Mouse (Mus musculus): ENCODE measurements around the gene Ggct. TPM values are rescaled to one million over a fixed set of nuclear protein-coding genes. Genes with fewer than 3 reads are reported as not detected.

Ggct gene
- polyA plus RNA-seq, 1 experiment = 4.2 TPM

DNA sequence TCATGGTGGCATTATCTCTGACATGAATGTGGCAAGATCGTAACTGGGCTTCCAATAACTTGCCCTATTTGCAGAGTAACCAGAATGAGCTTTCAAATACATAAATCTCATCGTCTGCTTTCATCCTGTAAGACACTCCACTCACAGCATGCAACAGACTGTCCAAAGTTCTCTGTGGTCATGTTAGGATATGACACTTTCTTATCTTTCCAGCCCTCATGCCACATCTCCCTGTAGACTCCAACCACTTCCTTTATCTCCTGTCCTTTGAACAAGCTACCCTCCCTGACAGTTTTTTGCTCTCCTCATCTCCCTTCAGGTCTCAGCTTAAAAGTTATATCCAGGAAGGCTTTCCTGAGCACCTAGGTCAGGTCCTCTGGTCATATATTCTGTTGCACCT is 1.6 kb downstream of the Ggct start:
- Histone ChIP-seq H3K4me2 (ENCODE audit: low read depth) (no peak overlapping the region), H3K27me3 (ENCODE audit: control insufficient read depth, insufficient read depth, insufficient read length) (no peaks in the 10 kb centered on the region), H3K79me2 (ENCODE audit: control insufficient read depth, insufficient read depth) (no peaks in the 10 kb centered on the region), H3ac (ENCODE audit: control insufficient read depth, insufficient read length) (no peak overlapping the region), H3K4me3 (no peak overlapping the region), H3K36me3 (ENCODE audit: control insufficient read depth, insufficient read depth) (no peaks in the 10 kb centered on the region)
- TF ChIP-seq MYOD1 (IDR thresholded peaks at IDR 0.05; ENCODE audit: control insufficient read depth in 1 of 3, insufficient read length in 2 of 3, low read depth in 2 of 3) = no peak
- TF ChIP-seq MAX (IDR thresholded peaks at IDR 0.05; ENCODE audit: low read depth) = no peak
- no peak for TF ChIP-seq POLR2AphosphoS2 (IDR thresholded peaks at IDR 0.05; ENCODE audit: insufficient read length, low read depth)
- no peak for TF ChIP-seq REST (IDR thresholded peaks at IDR 0.05; ENCODE audit: insufficient read depth, insufficient read length)
- TF ChIP-seq SRF (IDR thresholded peaks at IDR 0.05; ENCODE audit: control insufficient read depth, insufficient read length, low read depth) = no peak
- no peak for TF ChIP-seq USF1 (IDR thresholded peaks at IDR 0.05; ENCODE audit: low read depth)
- no peak for TF ChIP-seq MYOG (IDR thresholded peaks at IDR 0.05; ENCODE audit: control insufficient read depth in 1 of 3, insufficient read depth in 1 of 3, insufficient read length in 2 of 3, low read depth in 2 of 3)
- TF ChIP-seq E2F4 (IDR thresholded peaks at IDR 0.05; ENCODE audit: insufficient read depth) = no peak
- no peak for TF ChIP-seq TCF3 (IDR thresholded peaks at IDR 0.05; ENCODE audit: insufficient read length, low read depth)
- no peak for TF ChIP-seq POLR2A (IDR thresholded peaks at IDR 0.05; ENCODE audit: insufficient read length, low read depth)

DNA sequence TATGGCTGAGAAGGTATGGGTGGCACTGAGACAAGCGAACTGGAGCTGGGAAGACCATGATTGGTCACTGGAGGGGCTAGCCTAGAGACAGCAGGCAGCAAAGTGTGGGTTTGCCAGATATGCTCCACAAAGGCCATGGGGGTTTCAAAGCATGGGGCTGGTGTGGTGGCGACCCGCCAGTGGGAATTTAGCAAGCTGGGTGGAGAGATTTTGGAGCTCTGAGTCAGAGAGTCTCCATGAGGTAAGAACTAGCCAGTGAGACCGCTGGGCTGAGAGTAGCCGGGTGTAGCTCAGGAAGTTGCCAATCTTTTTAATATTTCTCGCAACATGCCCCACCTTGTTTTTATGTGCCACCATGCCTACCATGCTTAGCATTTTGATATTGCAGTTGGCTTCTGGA is 4.6 kb downstream of the Ggct start:
- TF ChIP-seq USF1 (IDR thresholded peaks at IDR 0.05; ENCODE audit: low read depth) (no peak), MYOG (IDR thresholded peaks at IDR 0.05; ENCODE audit: control insufficient read depth in 1 of 3, insufficient read depth in 1 of 3, insufficient read length in 2 of 3, low read depth in 2 of 3) (no peak), TCF3 (IDR thresholded peaks at IDR 0.05; ENCODE audit: insufficient read length, low read depth) (no peak), SRF (IDR thresholded peaks at IDR 0.05; ENCODE audit: control insufficient read depth, insufficient read length, low read depth) (no peak), MYOD1 (IDR thresholded peaks at IDR 0.05; ENCODE audit: control insufficient read depth in 1 of 3, insufficient read length in 2 of 3, low read depth in 2 of 3) (no peak), POLR2A (IDR thresholded peaks at IDR 0.05; ENCODE audit: insufficient read length, low read depth) (no peak), POLR2AphosphoS2 (IDR thresholded peaks at IDR 0.05; ENCODE audit: insufficient read length, low read depth) (no peak), MAX (IDR thresholded peaks at IDR 0.05; ENCODE audit: low read depth) (no peak), E2F4 (IDR thresholded peaks at IDR 0.05; ENCODE audit: insufficient read depth) (no peak), CEBPB (IDR thresholded peaks at IDR 0.05; ENCODE audit: insufficient read depth, poor library complexity, severe bottlenecking) (no peak), TCF12 (IDR thresholded peaks at IDR 0.05; ENCODE audit: insufficient read depth, poor library complexity, severe bottlenecking) (no peak), REST (IDR thresholded peaks at IDR 0.05; ENCODE audit: insufficient read depth, insufficient read length) (no peak)
- H3K27me3 ChIP-seq (ENCODE audit: control insufficient read depth, insufficient read depth, insufficient read length) = no peaks in the 10 kb centered on the region

DNA sequence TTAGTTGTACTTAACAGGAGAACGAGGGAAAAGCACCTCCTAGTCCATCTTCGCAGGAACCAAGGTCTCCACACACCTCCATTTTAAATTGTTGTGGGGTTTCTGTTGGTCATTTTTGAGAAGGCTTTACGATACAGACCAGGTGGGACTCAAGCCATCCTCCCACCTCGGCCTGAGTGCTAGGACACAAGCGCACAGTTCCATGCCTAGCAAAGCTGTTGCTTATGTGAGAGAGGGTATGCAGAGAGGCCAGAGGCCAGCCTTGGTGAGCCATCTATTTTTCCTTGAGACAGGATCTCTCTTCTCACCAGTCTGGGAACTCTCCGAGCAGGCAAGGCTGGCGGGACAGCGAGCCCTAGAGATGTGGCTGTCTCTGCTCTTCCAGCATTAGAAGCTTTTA is 8.7 kb downstream of the Ggct start:
- Histone ChIP-seq H3K36me3 (ENCODE audit: control insufficient read depth, insufficient read depth) (no peaks in the 10 kb centered on the region), H3ac (ENCODE audit: control insufficient read depth, insufficient read length) (no peak overlapping the region), H3K4me3 (no peak overlapping the region), H3K79me2 (ENCODE audit: control insufficient read depth, insufficient read depth) (no peaks in the 10 kb centered on the region), H3K4me2 (ENCODE audit: low read depth) (no peak overlapping the region), H3K27me3 (ENCODE audit: control insufficient read depth, insufficient read depth, insufficient read length) (no peaks in the 10 kb centered on the region)
- TF ChIP-seq MAX (IDR thresholded peaks at IDR 0.05; ENCODE audit: low read depth) = no peak
- TF ChIP-seq MYOD1 (IDR thresholded peaks at IDR 0.05; ENCODE audit: control insufficient read depth in 1 of 3, insufficient read length in 2 of 3, low read depth in 2 of 3) = no peak
- TF ChIP-seq POLR2A (IDR thresholded peaks at IDR 0.05; ENCODE audit: insufficient read length, low read depth) = no peak
- TF ChIP-seq E2F4 (IDR thresholded peaks at IDR 0.05; ENCODE audit: insufficient read depth) = no peak
- TF ChIP-seq REST (IDR thresholded peaks at IDR 0.05; ENCODE audit: insufficient read depth, insufficient read length) = no peak
- TF ChIP-seq CEBPB (IDR thresholded peaks at IDR 0.05; ENCODE audit: insufficient read depth, poor library complexity, severe bottlenecking) = no peak
- TF ChIP-seq POLR2AphosphoS2 (IDR thresholded peaks at IDR 0.05; ENCODE audit: insufficient read length, low read depth) = no peak
- no peak for TF ChIP-seq MYOG (IDR thresholded peaks at IDR 0.05; ENCODE audit: control insufficient read depth in 1 of 3, insufficient read depth in 1 of 3, insufficient read length in 2 of 3, low read depth in 2 of 3)
- TF ChIP-seq TCF3 (IDR thresholded peaks at IDR 0.05; ENCODE audit: insufficient read length, low read depth) = no peak
- no peak for TF ChIP-seq USF1 (IDR thresholded peaks at IDR 0.05; ENCODE audit: low read depth)
- no peak for TF ChIP-seq TCF12 (IDR thresholded peaks at IDR 0.05; ENCODE audit: insufficient read depth, poor library complexity, severe bottlenecking)
- TF ChIP-seq SRF (IDR thresholded peaks at IDR 0.05; ENCODE audit: control insufficient read depth, insufficient read length, low read depth) = no peak

More for the DNA sequence above, 4.6 kb downstream of the Ggct start:
- Histone ChIP-seq H3K4me3 (no peak overlapping the region), H3ac (ENCODE audit: control insufficient read depth, insufficient read length) (no peak overlapping the region), H3K79me2 (ENCODE audit: control insufficient read depth, insufficient read depth) (no peaks in the 10 kb centered on the region), H3K4me2 (ENCODE audit: low read depth) (no peak overlapping the region), H3K36me3 (ENCODE audit: control insufficient read depth, insufficient read depth) (no peaks in the 10 kb centered on the region)

DNA sequence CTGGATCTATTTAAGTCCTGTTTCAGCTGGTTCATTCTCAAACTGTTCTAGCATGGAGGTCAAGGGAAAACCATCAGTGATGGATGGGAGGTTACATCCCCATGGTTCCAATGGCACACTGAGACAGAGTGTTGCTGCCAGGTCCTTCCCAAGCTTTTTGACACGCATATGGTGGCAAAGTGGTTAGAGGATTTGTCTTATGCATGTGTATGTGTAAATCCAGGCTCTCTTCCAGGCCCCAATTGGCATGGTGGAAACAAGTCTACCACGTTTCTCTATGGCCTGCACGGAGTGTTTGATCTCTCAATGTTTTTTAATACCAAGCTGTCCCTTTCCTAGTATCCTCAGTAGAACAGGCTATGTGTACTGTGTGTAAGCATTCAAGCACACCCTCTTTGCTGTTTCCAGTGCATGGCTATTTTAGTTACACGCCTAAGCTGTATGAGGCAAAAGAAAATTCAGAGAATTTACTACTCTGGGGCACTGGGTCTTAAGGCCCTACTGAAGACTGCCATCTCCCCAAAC is 9.2 kb downstream of the Ggct start:
- TF ChIP-seq MAX (IDR thresholded peaks at IDR 0.05; ENCODE audit: low read depth) = no peak
- no peak for TF ChIP-seq MYOD1 (IDR thresholded peaks at IDR 0.05; ENCODE audit: control insufficient read depth in 1 of 3, insufficient read length in 2 of 3, low read depth in 2 of 3)
- no peak for TF ChIP-seq TCF3 (IDR thresholded peaks at IDR 0.05; ENCODE audit: insufficient read length, low read depth)
- TF ChIP-seq REST (IDR thresholded peaks at IDR 0.05; ENCODE audit: insufficient read depth, insufficient read length) = no peak
- TF ChIP-seq TCF12 (IDR thresholded peaks at IDR 0.05; ENCODE audit: insufficient read depth, poor library complexity, severe bottlenecking) = no peak
- TF ChIP-seq CEBPB (IDR thresholded peaks at IDR 0.05; ENCODE audit: insufficient read depth, poor library complexity, severe bottlenecking) = no peak
- no peak for TF ChIP-seq POLR2AphosphoS2 (IDR thresholded peaks at IDR 0.05; ENCODE audit: insufficient read length, low read depth)
- no peak for TF ChIP-seq SRF (IDR thresholded peaks at IDR 0.05; ENCODE audit: control insufficient read depth, insufficient read length, low read depth)
- TF ChIP-seq POLR2A (IDR thresholded peaks at IDR 0.05; ENCODE audit: insufficient read length, low read depth) = no peak
- no peak for TF ChIP-seq USF1 (IDR thresholded peaks at IDR 0.05; ENCODE audit: low read depth)
- no peak for TF ChIP-seq E2F4 (IDR thresholded peaks at IDR 0.05; ENCODE audit: insufficient read depth)
- no peak for TF ChIP-seq MYOG (IDR thresholded peaks at IDR 0.05; ENCODE audit: control insufficient read depth in 1 of 3, insufficient read depth in 1 of 3, insufficient read length in 2 of 3, low read depth in 2 of 3)
- H3K27me3 ChIP-seq (ENCODE audit: control insufficient read depth, insufficient read depth, insufficient read length) = no peaks in the 10 kb centered on the region

More for the DNA sequence above, 9.2 kb downstream of the Ggct start:
- Histone ChIP-seq H3K79me2 (ENCODE audit: control insufficient read depth, insufficient read depth) (no peaks in the 10 kb centered on the region), H3K4me3 (no peak overlapping the region), H3K36me3 (ENCODE audit: control insufficient read depth, insufficient read depth) (no peaks in the 10 kb centered on the region), H3K4me2 (ENCODE audit: low read depth) (no peak overlapping the region), H3ac (ENCODE audit: control insufficient read depth, insufficient read length) (no peak overlapping the region)

Measured in myocyte (in vitro differentiated cells).